Mouse (Mus musculus) thymus, adult 2 months (tissue): ENCODE data around the gene Tuba1b. TPM values are rescaled to one million over a fixed set of nuclear protein-coding genes. Genes with fewer than 3 reads are reported as not detected.
"Not testable (repeated sequence)": the region's sequence is repeated elsewhere in the genome, so short reads cannot be mapped to it uniquely, and the experiment has no call there.

ENCODE experiments used
- DNase-seq: peaks from one replicate; pipeline ENCODE4 v3.0.0; 2021
- H3K27ac ChIP-seq: fragments of 200-500 bp; 2 replicates; pipeline ENCODE4 v1.5.1; 2012; ENCODE audit warnings: low read length, control low read depth; ENCODE audit not compliant: control insufficient read depth, insufficient read depth
- H3K27me3 ChIP-seq: fragments of 200-500 bp; 2 replicates; pipeline ENCODE4 v1.6.1; 2012; ENCODE audit warnings: mild to moderate bottlenecking, low read length, moderate library complexity, mixed read lengths; ENCODE audit not compliant: control insufficient read depth, insufficient read depth
- H3K36me3 ChIP-seq: fragments of 200-500 bp; 2 replicates; pipeline ENCODE4 v1.6.1; 2012; ENCODE audit warnings: mild to moderate bottlenecking, low read length, moderate library complexity; ENCODE audit not compliant: control insufficient read depth, insufficient read depth
- H3K4me1 ChIP-seq: fragments of 200-500 bp; replicated peaks from 2 replicates; pipeline ENCODE4 v1.6.1; 2012; ENCODE audit warnings: low read length; ENCODE audit not compliant: control insufficient read depth, insufficient read depth
- H3K4me3 ChIP-seq: fragments of 200-500 bp; 2 replicates; pipeline ENCODE4 v1.5.1; 2012; ENCODE audit warnings: mild to moderate bottlenecking, low read length, control low read depth, moderate library complexity; ENCODE audit not compliant: control insufficient read depth, insufficient read depth
- CTCF ChIP-seq: fragments of 200-500 bp; IDR thresholded peaks from 2 replicates; pipeline ENCODE4 v1.5.1; 2012; ENCODE audit warnings: mild to moderate bottlenecking, control low read depth, low read length, moderate library complexity, borderline replicate concordance; ENCODE audit not compliant: control insufficient read depth, poor library complexity, insufficient read depth; ENCODE audit errors: extremely low read depth
- POLR2A ChIP-seq: fragments of 200-500 bp; IDR thresholded peaks from 2 replicates; pipeline ENCODE4 v1.6.1; 2012; ENCODE audit warnings: mild to moderate bottlenecking, low read length, control low read depth, moderate library complexity; ENCODE audit not compliant: control insufficient read depth, poor library complexity, insufficient read depth; ENCODE audit errors: extremely low read depth
- WGBS: fragments of 180-500 bp; shearing (Covaris S2); methylation state at CpG from one replicate; pipeline ENCODE4 v1.1.7; 2018; 5-methylcytosine and 5-hydroxymethylcytosine counted together
- polyA plus RNA-seq: library from polyadenylated mRNA; depleted of rRNA; stranded (reverse); fragments of >200 nt; gene quantifications from 2 replicates; pipeline ENCODE4 v1.2.3, GENCODE M21; 2012

Tuba1b gene
- polyA plus RNA-seq, 1 experiment: 3,866 TPM

DNA sequence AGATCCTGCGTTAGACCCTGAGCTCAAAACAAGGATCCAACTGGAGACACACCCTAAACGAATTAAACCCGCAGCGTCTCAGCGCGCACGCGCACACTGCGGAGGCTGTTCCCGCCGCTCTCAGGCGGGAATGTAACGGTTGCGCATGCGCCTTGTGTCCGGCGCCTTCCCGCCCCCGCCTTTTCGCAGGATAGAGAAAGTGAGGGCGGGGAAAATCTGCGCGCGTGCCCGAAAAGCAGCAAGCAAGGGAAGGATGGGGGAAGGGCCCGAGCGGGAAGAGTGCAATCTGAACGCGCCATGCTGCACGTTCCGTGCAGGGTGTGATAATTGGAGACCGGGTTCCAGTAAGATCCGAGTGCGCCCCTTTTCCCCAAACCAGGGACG, 540 bp downstream of the Tuba1b start:
- DNase-seq: peak; percentile 94
- H3K4me1 ChIP-seq: peaks cover 14% of the 10 kb centered on the region
- peak; percentile 64 for TF ChIP-seq POLR2A
- TF ChIP-seq CTCF: peak; percentile 51; the same call in 1 of the 2 replicates

DNA sequence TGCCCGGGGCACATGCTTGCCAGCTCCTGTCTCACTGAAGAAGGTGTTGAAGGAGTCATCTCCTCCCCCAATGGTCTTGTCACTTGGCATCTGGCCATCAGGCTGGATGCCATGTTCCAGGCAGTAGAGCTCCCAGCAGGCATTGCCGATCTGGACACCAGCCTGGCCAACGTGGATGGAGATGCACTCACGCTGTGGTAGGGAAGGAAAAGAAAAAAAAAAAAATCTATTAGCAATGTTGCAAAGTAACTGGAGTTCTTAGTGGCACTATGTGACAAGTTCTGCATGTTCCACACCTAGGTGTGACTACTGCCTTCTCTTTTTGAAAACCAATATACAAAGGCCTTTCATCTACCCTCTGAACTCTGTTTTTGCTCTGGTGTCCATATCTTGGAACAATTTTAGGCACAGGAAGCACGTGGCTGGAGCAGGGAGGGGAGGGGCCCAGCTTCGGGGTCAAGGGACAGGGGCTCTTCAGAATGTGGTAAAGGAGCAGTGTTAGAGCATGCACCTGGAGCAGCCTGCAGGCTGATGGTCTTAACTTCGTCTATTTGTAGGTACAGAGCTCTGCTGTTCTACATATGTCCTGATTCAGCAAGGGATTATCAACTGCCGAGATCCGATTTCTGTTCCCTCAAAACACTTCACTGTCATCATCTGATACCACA, 1.2 kb downstream of the Tuba1b start:
- WGBS: 4% methylated on average over 8 of the region's 9 CpGs

More for the DNA sequence above, 540 bp downstream of the Tuba1b start:
- H3K4me3 ChIP-seq: peak overlapping the region; percentile 83
- peaks cover 8% of the 10 kb centered on the region; the same call in 1 of the 2 replicates for H3K36me3 ChIP-seq
- under 1% methylated on average over 35 of the region's 35 CpGs for WGBS
- H3K27ac ChIP-seq: peak overlapping the region; percentile 80
- no peaks in the 10 kb centered on the region for H3K27me3 ChIP-seq

DNA sequence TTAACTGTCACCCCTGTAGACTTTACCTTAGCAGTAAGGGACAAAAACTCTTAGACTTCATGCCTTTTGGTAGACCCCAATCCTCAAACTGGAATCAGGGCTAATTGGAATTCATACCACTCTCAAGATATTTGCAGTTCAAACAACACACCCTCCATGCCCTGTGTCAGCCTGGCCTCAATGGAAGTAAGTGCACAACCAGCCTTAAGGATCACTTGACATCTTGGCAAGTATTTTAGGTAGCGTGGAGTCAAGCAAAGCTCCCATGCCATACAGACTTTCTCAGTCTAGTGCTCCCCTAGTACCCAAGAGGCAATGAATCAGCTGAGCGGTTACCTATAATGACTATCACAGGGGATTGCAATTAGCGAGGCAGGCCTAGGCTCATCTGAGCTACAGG, 3.4 kb downstream of the Tuba1b start:
- Histone ChIP-seq H3K4me3 (no peak overlapping the region), H3K27ac (no peak overlapping the region), H3K36me3 (peaks cover 8% of the 10 kb centered on the region; the same call in 1 of the 2 replicates), H3K4me1 (peaks cover 18% of the 10 kb centered on the region), H3K27me3 (no peaks in the 10 kb centered on the region)
- no peak for DNase-seq
- 92% methylated on average over 3 of the region's 3 CpGs for WGBS
- TF ChIP-seq POLR2A: no peak

More for the DNA sequence above, 1.2 kb downstream of the Tuba1b start:
- peak; percentile 25 for DNase-seq
- H3K27me3 ChIP-seq, H3K36me3 ChIP-seq: not testable (repeated sequence)
- H3K4me3 ChIP-seq: peak overlapping the region; percentile 38
- H3K27ac ChIP-seq: peak overlapping the region; percentile 40
- peaks cover 18% of the 10 kb centered on the region for H3K4me1 ChIP-seq

- Histone ChIP-seq H3K36me3 (peaks cover 8% of the 10 kb centered on the region; the same call in 1 of the 2 replicates), H3K27me3 (no peaks in the 10 kb centered on the region), H3K4me1 (peaks cover 14% of the 10 kb centered on the region), H3K4me3 (no peak overlapping the region), H3K27ac (no peak overlapping the region)
- no peak for DNase-seq
- TF ChIP-seq CTCF (no peak), POLR2A (no peak)
- WGBS: 73% methylated on average over 8 of the region's 8 CpGs
Observed at GRCm38 (mm10) chr15:98930017-98930734, 4.2 kb downstream of the Tuba1b start.

- DNase-seq: peak; percentile 17
- Histone ChIP-seq H3K27ac (no peak overlapping the region), H3K27me3 (no peaks in the 10 kb centered on the region), H3K36me3 (peaks cover 8% of the 10 kb centered on the region; the same call in 1 of the 2 replicates), H3K4me1 (peaks cover 13% of the 10 kb centered on the region), H3K4me3 (no peak overlapping the region)
- TF ChIP-seq POLR2A (no peak), CTCF (no peak)
- WGBS: 50% methylated on average over 13 of the region's 13 CpGs
Observed at GRCm38 (mm10) chr15:98928598-98929240, 5.6 kb downstream of the Tuba1b start.

DNA sequence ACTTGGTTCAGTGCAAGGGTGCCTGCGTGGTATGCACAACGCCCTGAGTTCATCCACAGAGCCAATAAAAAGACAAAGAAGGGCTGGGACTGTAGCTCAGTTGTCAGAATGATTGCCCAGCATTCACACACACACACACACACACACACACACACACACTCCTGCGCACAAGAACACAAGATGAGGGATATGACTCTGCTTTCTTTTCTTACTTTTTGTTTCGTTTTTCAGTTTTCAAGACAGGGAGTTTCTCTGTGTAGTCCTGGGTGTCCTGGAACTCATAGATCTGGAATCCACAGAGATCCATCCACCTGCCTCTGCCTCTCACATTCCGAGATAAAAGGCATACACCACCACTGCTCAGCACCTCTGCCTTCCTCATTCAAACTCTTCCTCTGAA, 6.8 kb downstream of the Tuba1b start:
- H3K27ac ChIP-seq: no peak overlapping the region
- 24% methylated on average over 5 of the region's 5 CpGs for WGBS
- no peaks in the 10 kb centered on the region for H3K27me3 ChIP-seq
- no peak overlapping the region for H3K4me3 ChIP-seq
- no peak for DNase-seq
- peaks cover 10% of the 10 kb centered on the region for H3K4me1 ChIP-seq
- TF ChIP-seq CTCF (no peak), POLR2A (no peak)
- H3K36me3 ChIP-seq: peaks cover 8% of the 10 kb centered on the region; the same call in 1 of the 2 replicates

- Histone ChIP-seq H3K4me1 (peaks cover 10% of the 10 kb centered on the region), H3K27ac (no peak overlapping the region), H3K36me3 (no peaks in the 10 kb centered on the region), H3K27me3 (no peaks in the 10 kb centered on the region), H3K4me3 (no peak overlapping the region)
- TF ChIP-seq POLR2A (no peak), CTCF (no peak)
- no peak for DNase-seq
- WGBS: 89% methylated on average over 3 of the region's 3 CpGs
Observed at GRCm38 (mm10) chr15:98924682-98925081, 9.7 kb downstream of the Tuba1b start.
